Mouse (Mus musculus): Measurements from ENCODE around the gene Cln5. TPM values are rescaled to one million over a fixed set of nuclear protein-coding genes. Genes with fewer than 3 reads are reported as not detected.

Cln5 gene
- polyA plus RNA-seq, 1 experiment from 2014 or later = 27.5 TPM

DNA sequence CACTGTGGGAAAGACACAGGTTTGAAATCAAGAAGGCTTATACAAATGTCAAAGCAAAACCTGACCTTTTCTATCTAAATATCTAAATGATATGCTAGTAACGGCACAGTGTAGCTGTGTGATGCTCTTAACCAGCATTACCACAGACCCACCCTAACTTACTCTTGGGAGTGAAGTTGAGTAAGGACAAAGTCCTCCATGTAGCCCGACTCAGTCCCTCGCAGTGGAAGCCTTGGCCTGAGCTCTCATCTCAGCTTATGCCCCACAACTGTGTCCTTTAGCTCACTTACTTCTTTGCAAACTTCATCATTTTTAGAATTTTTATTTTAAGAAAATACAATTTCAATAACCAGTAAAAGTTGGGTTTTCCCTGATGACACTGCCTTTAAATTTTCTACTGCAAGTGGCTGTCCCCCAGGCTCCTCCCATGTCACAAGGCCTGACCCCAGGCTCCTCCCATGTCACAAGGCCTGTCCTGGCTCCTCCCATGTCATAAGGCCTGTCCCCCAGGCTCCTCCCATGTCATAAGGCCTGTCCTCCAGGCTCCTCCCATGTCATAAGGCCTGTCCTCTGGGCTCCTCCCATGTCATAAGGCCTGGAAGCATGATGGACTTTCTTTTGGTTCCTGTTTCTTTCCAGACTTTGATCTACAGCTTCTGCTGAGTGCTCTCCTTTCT, 45.1 kb downstream of the Cln5 start:
- Histone ChIP-seq H3K9ac (ENCODE audit: low read length) (no peak overlapping the region), H3K9me3 (ENCODE audit: control insufficient read depth, low read length) (no peaks in the 10 kb centered on the region), H3K4me3 (ENCODE audit: low read depth, low read length) (no peak overlapping the region), H3K27ac (ENCODE audit: low read depth, low read length) (no peak overlapping the region), H3K4me1 (ENCODE audit: control insufficient read depth, insufficient read depth, low read length) (no peaks in the 10 kb centered on the region), H3K36me3 (ENCODE audit: control insufficient read depth, insufficient read depth, low read length) (peaks cover 13% of the 10 kb centered on the region), H3K4me2 (ENCODE audit: low read depth) (no peak overlapping the region), H3K27me3 (ENCODE audit: control insufficient read depth, insufficient read depth, low read length) (no peaks in the 10 kb centered on the region)
- DNase-seq (ENCODE audit: low spot score) (no peak), ATAC-seq (ENCODE audit: insufficient read depth, low FRiP score, low TSS enrichment) (no peak)
- WGBS = 93% methylated on average over 3 of the region's 3 CpGs

DNA sequence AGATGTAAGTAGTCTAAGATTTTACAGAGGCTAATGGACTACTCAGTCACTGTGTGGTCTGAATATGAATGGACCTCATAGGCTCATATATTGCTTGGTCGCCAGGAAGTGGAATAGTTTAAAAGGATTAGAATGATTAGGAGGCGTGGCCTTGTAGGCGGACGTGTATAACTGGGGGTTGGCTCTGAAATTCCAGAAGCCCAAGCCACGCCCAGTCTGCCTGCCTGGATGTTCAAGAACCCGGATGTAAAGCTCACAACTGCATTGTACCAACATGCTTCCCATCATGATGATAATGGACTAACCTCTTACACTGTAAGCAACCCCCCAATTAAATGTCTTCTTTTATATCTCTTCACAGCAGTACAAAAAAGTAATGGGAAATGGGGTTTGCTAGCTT, 55.7 kb downstream of the Cln5 start:
- no peak for ATAC-seq (ENCODE audit: insufficient read depth, low FRiP score, low TSS enrichment)
- no peak overlapping the region for H3K9ac ChIP-seq (ENCODE audit: low read length)
- peaks cover 10% of the 10 kb centered on the region for H3K36me3 ChIP-seq (ENCODE audit: control insufficient read depth, insufficient read depth, low read length)
- WGBS = 87% methylated on average over 6 of the region's 6 CpGs
- DNase-seq (ENCODE audit: low spot score) = no peak
- H3K27me3 ChIP-seq (ENCODE audit: control insufficient read depth, insufficient read depth, low read length) = no peaks in the 10 kb centered on the region
- H3K4me2 ChIP-seq (ENCODE audit: low read depth) = no peak overlapping the region
- H3K4me1 ChIP-seq (ENCODE audit: control insufficient read depth, insufficient read depth, low read length) = no peaks in the 10 kb centered on the region
- H3K4me3 ChIP-seq (ENCODE audit: low read depth, low read length) = no peak overlapping the region
- H3K27ac ChIP-seq (ENCODE audit: low read depth, low read length) = no peak overlapping the region
- H3K9me3 ChIP-seq (ENCODE audit: control insufficient read depth, low read length) = no peaks in the 10 kb centered on the region

Other genes with a start within 250 kb of the Cln5 start
- 9.3 and 14.3 TPM in 2 replicates for gene Kctd12, start 87.6 kb upstream of the Cln5 start, polyA plus RNA-seq (2014; fragmentation: Nextera tagmentation; extraction: Ambion mirVana)
- gene Acod1, start 23.2 kb upstream of the Cln5 start, polyA plus RNA-seq (2014; fragmentation: Nextera tagmentation; extraction: Ambion mirVana) = not detected in 2 replicates
- 24.4 and 27.8 TPM in 2 replicates for gene Fbxl3, start 29.4 kb downstream of the Cln5 start, polyA plus RNA-seq (2014; fragmentation: Nextera tagmentation; extraction: Ambion mirVana)

Measured in neural tube, embryonic 11.5 days (tissue).